Mouse (Mus musculus) brain, embryonic 14.5 days (tissue): ENCODE measurements around the gene Rbm47.

Source experiments
- CTCF ChIP-seq: fragments of 200-500 bp; IDR thresholded peaks from 2 replicates; pipeline ENCODE4 v1.5.1; 2012; ENCODE audit warnings: inconsistent platforms, mild to moderate bottlenecking, moderate library complexity, borderline replicate concordance; ENCODE audit not compliant: insufficient read depth, insufficient read length; ENCODE audit errors: extremely low read depth
- POLR2A ChIP-seq: fragments of 200-500 bp; IDR thresholded peaks from 2 replicates; pipeline ENCODE4 v1.6.1; 2012; ENCODE audit warnings: mild to moderate bottlenecking, inconsistent platforms, borderline replicate concordance; ENCODE audit not compliant: poor library complexity, insufficient read depth, insufficient read length, severe bottlenecking; ENCODE audit errors: extremely low read depth

DNA sequence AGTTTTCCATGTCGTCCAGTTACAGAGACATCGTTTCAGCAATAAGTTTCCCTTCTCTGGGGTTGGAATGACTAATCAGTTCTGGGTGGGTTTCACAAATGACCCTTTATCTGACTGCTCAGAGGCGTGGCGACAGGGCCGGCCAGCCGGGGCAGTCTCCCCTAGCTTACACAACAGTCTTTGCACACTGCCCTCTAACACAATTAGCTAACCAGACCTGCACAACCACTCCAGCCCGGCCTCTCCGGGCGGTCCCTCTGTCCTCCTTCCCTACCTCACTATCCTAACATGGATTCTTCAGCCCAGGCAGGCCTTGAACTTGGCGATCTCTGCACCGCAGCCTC lies 90.7 kb downstream of the Rbm47 start:
- no peak for TF ChIP-seq CTCF
- TF ChIP-seq POLR2A = no peak
